Mouse (Mus musculus): ENCODE measurements at regions not wholly inside any gene's neighbourhood (a gene's known extent, or its start where the extent isn't known, plus 50 kb on each side); places are given as distances from the start of the nearest gene placed in this dataset.

GRCm38 (mm10) chr8:11923115-11923514 lies 82.8 kb downstream of the Tex29 start:
- TF ChIP-seq CTCF (IDR thresholded peaks at IDR 0.05) (peak; percentile 44), EP300 (IDR thresholded peaks at IDR 0.05) (no peak)
